Mouse (Mus musculus) CH12.LX (cell line): Measurements from ENCODE around the gene Map3k14.

Experiments
- CHD1 ChIP-seq: IDR thresholded peaks from 2 replicates; pipeline ENCODE4 v1.6.1; 2012; ENCODE audit warnings: low read depth, low read length, improper control_type of control experiment, inconsistent platforms
- CHD2 ChIP-seq: IDR thresholded peaks from 2 replicates; pipeline ENCODE4 v1.6.1; 2011; ENCODE audit warnings: low read length, improper control_type of control experiment
- CTCF ChIP-seq, 2 experiments: IDR thresholded peaks in 1 of 2; conservative IDR thresholded peaks in 1 of 2; 2 replicates each; pipeline ENCODE4 v1.5.1; 2011 to 2012; ENCODE audit warnings: low read depth in 2 of 2, low read length in 2 of 2, improper control_type of control experiment in 1 of 2, inconsistent platforms in 1 of 2, mild to moderate bottlenecking in 1 of 2, moderate library complexity in 1 of 2
- HCFC1 ChIP-seq: IDR thresholded peaks from 2 replicates; pipeline ENCODE4 v1.6.1; 2012; ENCODE audit warnings: low read depth, mild to moderate bottlenecking, inconsistent platforms, low read length, improper control_type of control experiment
- JUN ChIP-seq: IDR thresholded peaks from 2 replicates; pipeline ENCODE4 v1.6.1; 2011; ENCODE audit warnings: low read depth, mild to moderate bottlenecking, low read length, improper control_type of control experiment, moderate library complexity; ENCODE audit not compliant: insufficient read depth
- JUND ChIP-seq: conservative IDR thresholded peaks from 2 replicates; pipeline ENCODE4 v1.6.1; 2011; ENCODE audit warnings: low read depth, low read length, improper control_type of control experiment
- MAFK ChIP-seq: IDR thresholded peaks from 2 replicates; pipeline ENCODE4 v1.6.1; 2011; ENCODE audit warnings: low read length, improper control_type of control experiment; ENCODE audit not compliant: insufficient replicate concordance
- MYC ChIP-seq: IDR thresholded peaks from 2 replicates; pipeline ENCODE4 v1.6.1; 2011; ENCODE audit warnings: low read depth, mild to moderate bottlenecking, improper control_type of control experiment, low read length
- NRF1 ChIP-seq: IDR thresholded peaks from 2 replicates; pipeline ENCODE4 v1.6.1; 2014; ENCODE audit warnings: low read depth, mild to moderate bottlenecking, inconsistent platforms, low read length, improper control_type of control experiment, moderate library complexity
- POLR2A ChIP-seq: IDR thresholded peaks from 2 replicates; pipeline ENCODE4 v1.6.1; 2011; ENCODE audit warnings: low read depth, mild to moderate bottlenecking, improper control_type of control experiment, low read length
- POLR2AphosphoS2 ChIP-seq: IDR thresholded peaks from 2 replicates; pipeline ENCODE4 v1.6.1; 2011; ENCODE audit warnings: low read depth, low read length, improper control_type of control experiment
- RCOR1 ChIP-seq: conservative IDR thresholded peaks from 2 replicates; pipeline ENCODE4 v1.6.1; 2012; ENCODE audit warnings: low read depth, mild to moderate bottlenecking, inconsistent platforms, low read length, improper control_type of control experiment
- USF1 ChIP-seq: IDR thresholded peaks from 2 replicates; pipeline ENCODE4 v1.6.1; 2014; ENCODE audit warnings: low read depth, mild to moderate bottlenecking, inconsistent platforms, low read length, improper control_type of control experiment
- ZC3H11A ChIP-seq: IDR thresholded peaks from 2 replicates; pipeline ENCODE4 v1.6.1; 2012; ENCODE audit warnings: low read depth, mild to moderate bottlenecking, inconsistent platforms, low read length, improper control_type of control experiment

GRCm38 (mm10) chr11:103271979-103272378, 4.7 kb upstream of the Map3k14 start:
- TF ChIP-seq CTCF (conservative IDR thresholded peaks at IDR 0.05 in 1 of 2, IDR thresholded peaks at IDR 0.05 in 1 of 2; ENCODE audit: low read depth in 2 of 2, low read length in 2 of 2) = peak; percentile 83 to 95
- TF ChIP-seq MYC = no peak
- TF ChIP-seq CHD1 = no peak
- TF ChIP-seq ZC3H11A = peak; percentile 89
- TF ChIP-seq POLR2A = no peak
- no peak for TF ChIP-seq JUN
- no peak for TF ChIP-seq CHD2
- no peak for TF ChIP-seq POLR2AphosphoS2
- no peak for TF ChIP-seq RCOR1
- TF ChIP-seq USF1 = no peak
- TF ChIP-seq MAFK = no peak
- TF ChIP-seq NRF1 = no peak
- no peak for TF ChIP-seq HCFC1
- no peak for TF ChIP-seq JUND
